Mouse (Mus musculus) kidney, embryonic 15.5 days (tissue): ENCODE measurements around the gene Tbx10. TPM values are rescaled to one million over a fixed set of nuclear protein-coding genes. Genes with fewer than 3 reads are reported as not detected.
A peak's percentile ranks its signal among the peaks of the same experiment; 100 is the strongest.

Experiments used
- ATAC-seq: fragments of 200-750 bp; cut with Nextera tagmentation; replicated peaks from 2 replicates; pipeline ENCODE4 v1.8.0; 2017; ENCODE audit warnings: moderate TSS enrichment; ENCODE audit not compliant: low FRiP score
- H3K27ac ChIP-seq: fragments of 300-500 bp; sonication (generic); 2 replicates; pipeline ENCODE4 v1.5.1; 2015; ENCODE audit warnings: mild to moderate bottlenecking, inconsistent platforms
- H3K27me3 ChIP-seq: fragments of 300-500 bp; sonication (generic); 2 replicates; pipeline ENCODE4 v1.6.1; 2015; ENCODE audit warnings: inconsistent platforms
- H3K36me3 ChIP-seq: fragments of 300-500 bp; sonication (generic); 2 replicates; pipeline ENCODE4 v1.6.1; 2015; ENCODE audit warnings: inconsistent platforms
- H3K4me1 ChIP-seq: fragments of 300-500 bp; sonication (generic); 2 replicates; pipeline ENCODE4 v1.6.1; 2015; ENCODE audit warnings: inconsistent platforms
- H3K4me2 ChIP-seq: fragments of 300-500 bp; sonication (generic); 2 replicates; pipeline ENCODE4 v1.6.1; 2015; ENCODE audit warnings: moderate library complexity, mild to moderate bottlenecking, inconsistent platforms
- H3K4me3 ChIP-seq: fragments of 300-500 bp; sonication (generic); replicated peaks from 2 replicates; pipeline ENCODE4 v1.5.1; 2015; ENCODE audit warnings: mild to moderate bottlenecking, inconsistent platforms
- H3K9ac ChIP-seq: fragments of 300-500 bp; sonication (generic); 2 replicates; pipeline ENCODE4 v1.6.1; 2015; ENCODE audit warnings: mild to moderate bottlenecking, inconsistent platforms
- H3K9me3 ChIP-seq: fragments of 300-500 bp; sonication (generic); replicated peaks from 2 replicates; pipeline ENCODE4 v1.6.1; 2016; ENCODE audit warnings: inconsistent platforms
- WGBS: fragments of 180-500 bp; shearing (Covaris S2); methylation state at CpG from one replicate; pipeline ENCODE4 v1.1.7; 2015; ENCODE audit warnings: mixed read lengths; 5-methylcytosine and 5-hydroxymethylcytosine counted together
- polyA plus RNA-seq: library from polyadenylated mRNA; unstranded; fragments of >200 nt; fragmentation: Nextera tagmentation; extraction: Ambion mirVana; gene quantifications from 2 replicates; pipeline ENCODE4 v1.2.1, GENCODE M21; 2015

The Tbx10 gene
- polyA plus RNA-seq, 1 experiment from 2014 or later: 0.75 TPM

- H3K4me3 ChIP-seq: no peak overlapping the region
- no peak overlapping the region for H3K4me2 ChIP-seq
Measured at GRCm38 (mm10) chr19:4005971-4006370, 13.4 kb downstream of the Tbx10 start.

GRCm38 (mm10) chr19:4011086-4011485, 18.5 kb downstream of the Tbx10 start:
- Histone ChIP-seq H3K27ac (no peak overlapping the region), H3K9ac (no peak overlapping the region), H3K4me2 (no peak overlapping the region; the same call in 1 of the 2 replicates), H3K27me3 (no peaks in the 10 kb centered on the region), H3K9me3 (no peaks in the 10 kb centered on the region), H3K4me3 (no peak overlapping the region), H3K4me1 (peaks cover 20% of the 10 kb centered on the region), H3K36me3 (peaks cover 48% of the 10 kb centered on the region)
- WGBS: 90% methylated on average over 5 of the region's 5 CpGs
- ATAC-seq: no peak

More at GRCm38 (mm10) chr19:4005971-4006370, 13.4 kb downstream of the Tbx10 start:
- no peak for ATAC-seq
- Histone ChIP-seq H3K9ac (no peak overlapping the region), H3K9me3 (no peaks in the 10 kb centered on the region), H3K27me3 (no peaks in the 10 kb centered on the region), H3K27ac (no peak overlapping the region), H3K36me3 (peaks cover 61% of the 10 kb centered on the region), H3K4me1 (peaks cover 14% of the 10 kb centered on the region)
- 96% methylated on average over 8 of the region's 8 CpGs for WGBS

- Histone ChIP-seq H3K4me2 (peak within 1 kb of the TSS; percentile 61), H3K9me3 (no peaks in the 10 kb centered on the region), H3K9ac (peak within 1 kb of the TSS; percentile 77), H3K27ac (peak within 1 kb of the TSS; percentile 77), H3K4me1 (peaks cover 20% of the 10 kb centered on the region), H3K4me3 (peak within 1 kb of the TSS; percentile 86), H3K36me3 (peaks cover 34% of the 10 kb centered on the region), H3K27me3 (no peaks in the 10 kb centered on the region)
- WGBS: under 1% methylated on average over 45 of the region's 45 CpGs
- peak; percentile 99 for ATAC-seq
Measured at GRCm38 (mm10) chr19:4012432-4013022, 20.0 kb downstream of the Tbx10 start, which contains the start of gene Ndufv1. Gene Ndufv1, minus strand, starts transcription at chr19:4012806.

- Histone ChIP-seq H3K4me2 (peak overlapping the region; percentile 61), H3K4me3 (peak overlapping the region; percentile 86), H3K27ac (no peak overlapping the region; the same call in 1 of the 2 replicates), H3K4me1 (peaks cover 20% of the 10 kb centered on the region), H3K9ac (peak overlapping the region; percentile 45), H3K9me3 (no peaks in the 10 kb centered on the region), H3K36me3 (peaks cover 28% of the 10 kb centered on the region), H3K27me3 (no peaks in the 10 kb centered on the region)
- no peak; the same call in 1 of the 2 replicates for ATAC-seq
- WGBS: 13% methylated on average over 9 of the region's 9 CpGs
Measured at GRCm38 (mm10) chr19:4013066-4013465, 20.5 kb downstream of the Tbx10 start.

GRCm38 (mm10) chr19:4014802-4015201, 22.2 kb downstream of the Tbx10 start:
- H3K36me3 ChIP-seq: peaks cover 11% of the 10 kb centered on the region
- no peak overlapping the region for H3K27ac ChIP-seq
- peaks cover 32% of the 10 kb centered on the region for H3K4me1 ChIP-seq
- no peaks in the 10 kb centered on the region for H3K27me3 ChIP-seq
- no peak overlapping the region for H3K9ac ChIP-seq
- ATAC-seq: no peak
- no peaks in the 10 kb centered on the region for H3K9me3 ChIP-seq
- no peak overlapping the region for H3K4me3 ChIP-seq
- no peak overlapping the region for H3K4me2 ChIP-seq

- ATAC-seq: no peak
- peaks cover 32% of the 10 kb centered on the region for H3K4me1 ChIP-seq
- H3K4me3 ChIP-seq: no peak overlapping the region
- H3K27ac ChIP-seq: no peak overlapping the region
- 71% methylated on average over 5 of the region's 5 CpGs for WGBS
- H3K9ac ChIP-seq: no peak overlapping the region
- H3K36me3 ChIP-seq: peaks cover 3% of the 10 kb centered on the region; the same call in 1 of the 2 replicates
- H3K27me3 ChIP-seq: no peaks in the 10 kb centered on the region
- no peaks in the 10 kb centered on the region for H3K9me3 ChIP-seq
- no peak overlapping the region for H3K4me2 ChIP-seq
Measured at GRCm38 (mm10) chr19:4015635-4016034, 23.1 kb downstream of the Tbx10 start.

GRCm38 (mm10) chr19:4017921-4018587, 25.5 kb downstream of the Tbx10 start:
- Histone ChIP-seq H3K4me1 (peaks cover 18% of the 10 kb centered on the region), H3K4me3 (no peak overlapping the region), H3K9me3 (no peaks in the 10 kb centered on the region), H3K27ac (no peak overlapping the region), H3K4me2 (no peak overlapping the region), H3K9ac (no peak overlapping the region), H3K27me3 (no peaks in the 10 kb centered on the region), H3K36me3 (no peaks in the 10 kb centered on the region)
- 68% methylated on average over 10 of the region's 10 CpGs for WGBS
- ATAC-seq: no peak

- Histone ChIP-seq H3K4me2 (0 out of 2 replicates have a peak overlapping the region, but pooled peaks have one; percentile 17), H3K27me3 (no peaks in the 10 kb centered on the region), H3K27ac (no peak overlapping the region), H3K36me3 (no peaks in the 10 kb centered on the region), H3K4me1 (peaks cover 13% of the 10 kb centered on the region), H3K9me3 (no peaks in the 10 kb centered on the region), H3K9ac (no peak overlapping the region), H3K4me3 (no peak overlapping the region)
- ATAC-seq: peak; percentile 80
- WGBS: 35% methylated on average over 18 of the region's 18 CpGs
Measured at GRCm38 (mm10) chr19:4018743-4019583, 26.4 kb downstream of the Tbx10 start.

- no peak overlapping the region for H3K27ac ChIP-seq
- ATAC-seq: no peak
- WGBS: 71% methylated on average over 7 of the region's 7 CpGs
- H3K4me1 ChIP-seq: peaks cover 13% of the 10 kb centered on the region
- 0 out of 2 replicates have a peak, but pooled peaks cover 3% of the 10 kb centered on the region for H3K9me3 ChIP-seq
- no peak overlapping the region for H3K4me2 ChIP-seq
- no peaks in the 10 kb centered on the region for H3K27me3 ChIP-seq
- H3K9ac ChIP-seq: no peak overlapping the region
- H3K36me3 ChIP-seq: no peaks in the 10 kb centered on the region
- no peak overlapping the region for H3K4me3 ChIP-seq
Measured at GRCm38 (mm10) chr19:4023185-4023584, 30.6 kb downstream of the Tbx10 start.

GRCm38 (mm10) chr19:4027576-4027975, 35.0 kb downstream of the Tbx10 start:
- no peak overlapping the region for H3K4me3 ChIP-seq
- no peaks in the 10 kb centered on the region for H3K27me3 ChIP-seq
- H3K4me1 ChIP-seq: no peaks in the 10 kb centered on the region
- no peak overlapping the region for H3K9ac ChIP-seq
- no peak overlapping the region for H3K27ac ChIP-seq
- H3K4me2 ChIP-seq: no peak overlapping the region
- H3K36me3 ChIP-seq: no peaks in the 10 kb centered on the region
- no peak for ATAC-seq
- H3K9me3 ChIP-seq: 0 out of 2 replicates have a peak, but pooled peaks cover 3% of the 10 kb centered on the region

GRCm38 (mm10) chr19:4032668-4033067, 40.1 kb downstream of the Tbx10 start:
- 77% methylated on average over 7 of the region's 7 CpGs for WGBS
- H3K4me1 ChIP-seq: peaks cover 20% of the 10 kb centered on the region
- H3K4me3 ChIP-seq: no peak overlapping the region
- no peak overlapping the region for H3K9ac ChIP-seq
- ATAC-seq: no peak
- H3K27ac ChIP-seq: no peak overlapping the region
- no peak overlapping the region for H3K4me2 ChIP-seq
- H3K27me3 ChIP-seq: no peaks in the 10 kb centered on the region
- H3K36me3 ChIP-seq: peaks cover 10% of the 10 kb centered on the region
- no peaks in the 10 kb centered on the region for H3K9me3 ChIP-seq

- no peak overlapping the region for H3K4me2 ChIP-seq
- H3K9ac ChIP-seq: no peak overlapping the region
- 68% methylated on average over 3 of the region's 3 CpGs for WGBS
- no peak for ATAC-seq
- no peaks in the 10 kb centered on the region for H3K27me3 ChIP-seq
- peaks cover 22% of the 10 kb centered on the region for H3K4me1 ChIP-seq
- peaks cover 10% of the 10 kb centered on the region for H3K36me3 ChIP-seq
- H3K27ac ChIP-seq: no peak overlapping the region
- no peak overlapping the region for H3K4me3 ChIP-seq
- H3K9me3 ChIP-seq: no peaks in the 10 kb centered on the region
Measured at GRCm38 (mm10) chr19:4033298-4033697, 40.7 kb downstream of the Tbx10 start.
